Mouse (Mus musculus): ENCODE measurements around the gene Dpp3.
A peak's percentile ranks its signal among the peaks of the same experiment; 100 is the strongest.

Dpp3 gene

DNA sequence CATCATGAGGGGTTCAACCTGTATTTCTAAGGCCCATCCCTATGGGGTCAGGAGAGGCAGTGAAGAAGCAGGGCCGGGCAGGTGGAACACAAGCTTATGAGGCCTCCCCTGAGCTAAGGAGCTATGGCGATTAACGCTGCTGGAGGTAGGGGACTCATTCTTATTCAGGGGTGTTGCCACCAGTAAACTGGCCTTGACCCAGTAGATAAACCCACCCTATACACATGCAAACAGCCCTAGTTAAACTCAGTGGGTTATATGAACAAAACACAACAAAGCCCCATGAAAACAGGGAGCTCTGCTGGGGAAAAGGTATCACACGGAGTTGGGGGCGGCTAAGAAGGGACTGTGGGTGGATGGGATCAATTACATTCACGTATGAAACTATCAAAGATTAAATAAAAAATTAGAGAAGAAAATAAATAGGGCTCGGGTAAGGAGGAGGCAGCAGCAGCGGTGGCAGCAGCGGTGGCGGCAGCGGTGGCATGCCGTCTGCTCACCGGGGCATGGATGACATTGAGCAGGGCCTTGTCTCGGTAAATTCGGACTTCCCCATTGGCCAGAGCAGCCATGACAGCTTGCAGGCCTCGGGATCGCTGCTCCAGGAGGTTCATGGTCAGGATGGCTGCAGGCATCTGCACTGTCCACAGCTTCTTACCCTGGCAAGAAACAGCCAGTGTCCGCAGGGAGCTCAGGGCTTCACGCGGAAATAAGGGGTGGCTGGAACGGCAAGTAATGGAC lies 31.1 kb downstream of the Dpp3 start:
- DNase-seq (ENCODE audit: low read depth, low spot score), result peak; percentile 90

DNA sequence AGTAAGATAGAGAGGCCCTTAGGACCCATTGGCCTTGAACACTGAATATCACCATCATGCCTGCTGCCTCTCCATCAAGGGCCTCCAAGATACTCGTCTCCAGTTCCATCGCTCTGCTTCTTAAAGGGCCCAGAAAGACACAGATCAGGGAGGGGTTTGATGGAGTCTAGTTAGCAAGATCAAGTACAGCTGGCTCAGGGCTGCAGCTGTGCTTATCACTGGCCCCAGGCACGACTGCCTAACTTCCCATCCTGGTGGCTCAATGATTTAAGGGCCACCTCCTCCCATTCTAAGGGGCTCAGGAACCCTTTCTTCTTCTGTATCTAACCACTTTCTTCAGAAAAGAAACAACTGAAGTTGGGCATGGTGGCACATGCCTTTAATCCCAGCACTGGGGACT lies 36.3 kb downstream of the Dpp3 start:
- DNase-seq (ENCODE audit: low read depth, low spot score), result no peak

GRCm38 (mm10) chr19:4889791-4890190 lies 38.3 kb downstream of the Dpp3 start:
- DNase-seq (ENCODE audit: low read depth, low spot score), result no peak

DNA sequence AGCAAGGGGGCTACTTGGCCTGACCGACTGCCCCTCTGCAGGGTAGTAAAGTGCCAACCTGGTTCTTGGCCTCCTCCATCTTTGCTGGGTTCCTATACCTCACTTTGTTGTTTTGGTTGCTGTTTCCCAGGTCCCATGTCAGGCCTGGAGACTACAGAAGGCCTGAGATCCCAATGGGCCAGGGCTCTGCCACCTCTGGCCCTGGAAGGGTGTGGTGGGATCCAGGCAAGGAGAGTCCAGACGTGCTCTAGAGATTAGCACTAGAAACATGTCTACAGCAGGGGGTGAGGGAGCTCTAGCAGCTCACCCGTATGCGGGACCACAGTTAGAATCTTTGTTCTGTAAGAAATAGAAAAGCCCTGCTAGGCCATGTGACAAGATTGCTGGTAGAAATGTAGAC lies 44.1 kb downstream of the Dpp3 start:
- no peak for DNase-seq (ENCODE audit: low read depth, low spot score)

- no peak for DNase-seq (ENCODE audit: low read depth, low spot score)
Measured at GRCm38 (mm10) chr19:4879324-4879703, 48.8 kb downstream of the Dpp3 start.

- peak; percentile 97 for DNase-seq (ENCODE audit: low read depth, low spot score)
Measured at GRCm38 (mm10) chr19:4878405-4879323, 49.4 kb downstream of the Dpp3 start, which contains the start of gene Zdhhc24. Gene Zdhhc24 (plus strand): TSS chr19:4878668.

GRCm38 (mm10) chr19:4877785-4878184 lies 50.3 kb downstream of the Dpp3 start, which contains the start of gene Actn3:
Gene Actn3 (minus strand): TSS chr19:4877909.
- no peak for DNase-seq (ENCODE audit: low read depth, low spot score)

- DNase-seq (ENCODE audit: low read depth, low spot score), result no peak
Measured at GRCm38 (mm10) chr19:4876755-4877154, 51.3 kb downstream of the Dpp3 start.

DNA sequence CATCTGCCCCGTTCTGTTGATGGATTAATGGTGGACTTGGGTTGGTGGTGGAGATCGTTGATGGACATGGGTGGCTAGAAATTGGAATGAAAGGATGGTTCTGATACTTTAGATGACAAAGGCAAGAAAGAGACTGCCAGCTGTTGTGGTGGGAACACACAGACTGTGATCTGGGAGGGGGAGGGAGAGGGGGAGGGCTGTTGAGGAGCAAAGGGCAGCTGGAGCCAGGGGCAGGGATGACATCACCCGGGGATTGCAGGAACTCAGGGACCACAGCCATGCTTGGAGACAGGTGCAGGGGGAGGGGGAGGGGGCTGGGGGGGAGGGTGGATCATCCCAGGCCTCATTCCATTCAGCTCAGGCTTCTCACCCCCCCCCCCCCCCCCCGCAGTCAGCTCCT lies 51.8 kb downstream of the Dpp3 start:
- DNase-seq (ENCODE audit: low read depth, low spot score), result no peak

- peak; percentile 51 for DNase-seq (ENCODE audit: low read depth, low spot score)
Measured at GRCm38 (mm10) chr19:4874613-4875012, 53.5 kb downstream of the Dpp3 start.

GRCm38 (mm10) chr19:4865147-4865546 lies 62.9 kb downstream of the Dpp3 start:
- DNase-seq (ENCODE audit: low read depth, low spot score), result peak; percentile 94

- DNase-seq (ENCODE audit: low read depth, low spot score), result no peak
Measured at GRCm38 (mm10) chr19:4863048-4863447, 65.0 kb downstream of the Dpp3 start.

GRCm38 (mm10) chr19:4859081-4859480 lies 69.0 kb downstream of the Dpp3 start:
- no peak for DNase-seq (ENCODE audit: low read depth, low spot score)

Data from ZHBTc4 (cell line).